Mouse (Mus musculus): Measurements from ENCODE around the gene Litaf. TPM values are rescaled to one million over a fixed set of nuclear protein-coding genes. Genes with fewer than 3 reads are reported as not detected.
A peak's percentile ranks its signal among the peaks of the same experiment; 100 is the strongest.

Litaf gene
- polyA plus RNA-seq, 1 experiment: 107 TPM

DNA sequence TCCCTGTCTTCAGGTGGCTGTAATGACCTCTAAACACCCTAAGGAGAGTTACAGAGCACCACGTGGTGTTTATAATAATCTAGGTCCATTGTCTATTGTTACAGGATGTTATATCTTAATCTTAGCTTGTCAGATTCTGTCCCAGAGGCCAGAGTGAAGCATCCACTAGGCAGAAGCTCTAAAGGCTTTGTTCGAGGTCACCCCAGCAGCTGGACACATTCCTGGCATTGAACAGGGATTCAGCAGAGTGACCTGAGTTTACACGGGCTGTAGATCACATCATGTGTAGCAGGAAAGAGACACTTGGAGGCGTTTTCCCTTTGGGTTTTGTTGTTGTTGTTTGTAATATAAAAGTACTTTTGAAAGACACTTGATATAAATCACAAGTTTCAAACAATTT is 26.1 kb upstream of the Litaf start:
- Histone ChIP-seq H3K27ac (ENCODE audit: control insufficient read depth, insufficient read depth, low read length) (no peak overlapping the region), H3K27me3 (ENCODE audit: control insufficient read depth, insufficient read depth, low read length) (no peaks in the 10 kb centered on the region), H3K4me3 (ENCODE audit: control insufficient read depth, insufficient read depth, low read length) (no peak overlapping the region), H3K4me1 (replicated peaks; ENCODE audit: control insufficient read depth, insufficient read depth, low read length) (no peaks in the 10 kb centered on the region), H3K36me3 (ENCODE audit: control insufficient read depth, insufficient read depth, low read length) (peaks cover 29% of the 10 kb centered on the region)
- no peak for DNase-seq
- TF ChIP-seq CTCF (IDR thresholded peaks at IDR 0.05; ENCODE audit: borderline replicate concordance, control insufficient read depth, extremely low read depth, insufficient read depth, low read length, poor library complexity) (no peak), POLR2A (IDR thresholded peaks at IDR 0.05; ENCODE audit: control insufficient read depth, extremely low read depth, insufficient read depth, low read length, poor library complexity) (no peak)
- 88% methylated on average over 4 of the region's 4 CpGs for WGBS

DNA sequence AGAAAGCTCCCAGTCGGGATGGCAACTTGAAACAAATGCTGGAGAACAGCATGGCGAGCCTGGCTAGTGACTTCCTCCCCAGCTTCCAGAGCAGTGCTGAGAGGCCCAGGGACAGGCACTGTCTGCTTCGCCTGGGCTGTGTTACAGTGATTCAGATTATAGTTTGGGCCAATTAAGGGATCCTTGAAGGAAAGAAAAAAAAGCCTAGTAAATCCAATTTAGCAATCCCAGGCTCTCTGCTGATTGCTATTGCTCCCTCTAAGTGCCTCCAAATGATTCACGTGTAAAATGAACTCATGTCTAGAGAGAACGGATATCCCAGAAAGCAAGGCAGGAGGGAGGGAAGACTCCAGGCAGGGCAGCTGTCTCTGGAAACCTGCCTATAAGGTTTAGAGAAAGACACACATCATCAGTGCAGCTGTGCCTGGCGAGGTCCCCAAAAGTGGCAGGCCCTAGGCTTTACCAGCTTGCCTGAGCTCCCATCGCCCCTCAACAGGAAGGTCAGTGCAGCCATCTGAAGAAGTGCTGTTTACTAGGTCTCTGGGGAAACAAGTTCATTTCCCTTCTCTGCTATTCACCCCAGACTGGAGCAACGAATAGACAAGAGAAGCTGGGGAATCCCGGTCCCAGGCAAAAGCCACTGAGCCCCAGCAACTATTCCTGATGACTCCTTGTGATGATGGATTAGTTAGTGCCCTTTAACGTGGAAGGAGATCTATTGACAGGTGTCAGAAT is 25.0 kb upstream of the Litaf start:
- no peak for DNase-seq
- H3K4me1 ChIP-seq (replicated peaks; ENCODE audit: control insufficient read depth, insufficient read depth, low read length): no peaks in the 10 kb centered on the region
- no peak overlapping the region for H3K27ac ChIP-seq (ENCODE audit: control insufficient read depth, insufficient read depth, low read length)
- no peaks in the 10 kb centered on the region for H3K27me3 ChIP-seq (ENCODE audit: control insufficient read depth, insufficient read depth, low read length)
- TF ChIP-seq POLR2A (IDR thresholded peaks at IDR 0.05; ENCODE audit: control insufficient read depth, extremely low read depth, insufficient read depth, low read length, poor library complexity) (no peak), CTCF (IDR thresholded peaks at IDR 0.05; ENCODE audit: borderline replicate concordance, control insufficient read depth, extremely low read depth, insufficient read depth, low read length, poor library complexity) (no peak)
- peaks cover 29% of the 10 kb centered on the region for H3K36me3 ChIP-seq (ENCODE audit: control insufficient read depth, insufficient read depth, low read length)
- no peak overlapping the region for H3K4me3 ChIP-seq (ENCODE audit: control insufficient read depth, insufficient read depth, low read length)
- whole genome bisulfite sequencing: 92% methylated on average over 10 of the region's 10 CpGs

DNA sequence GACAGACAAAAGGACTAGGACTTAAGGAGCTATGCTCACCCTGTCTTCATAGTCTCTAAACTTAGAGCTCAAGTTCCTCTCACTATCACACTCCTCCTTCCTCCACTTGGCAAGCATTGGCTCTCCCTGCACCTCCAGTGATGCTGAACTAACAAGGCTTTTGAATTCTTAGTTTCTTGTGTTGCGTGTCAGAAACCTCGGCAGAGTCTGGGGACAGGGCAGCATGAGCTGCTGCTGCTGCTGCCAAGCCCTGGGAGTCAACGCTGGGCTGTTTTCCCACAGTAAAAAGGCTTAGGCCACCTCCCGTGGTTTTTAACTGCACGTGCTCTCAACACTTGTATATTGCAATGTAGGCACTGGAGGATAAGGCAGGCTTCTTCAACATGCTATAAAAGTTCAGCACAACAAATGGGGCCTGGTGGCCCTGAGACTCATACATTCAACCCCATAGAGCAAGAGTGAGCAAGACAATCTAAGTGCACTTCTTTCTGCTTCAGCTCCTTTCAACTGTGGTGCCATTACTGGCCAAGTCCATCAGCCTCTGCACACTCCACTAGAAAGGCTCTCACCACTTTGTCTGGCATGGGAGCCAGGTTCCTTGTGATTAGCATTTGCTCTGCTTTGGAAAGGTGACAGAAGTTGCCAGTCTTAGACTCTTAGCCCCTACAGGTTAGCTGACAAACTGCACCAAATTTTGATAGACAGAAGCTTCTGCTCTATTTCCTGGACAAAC is 21.1 kb upstream of the Litaf start:
- Histone ChIP-seq H3K4me3 (ENCODE audit: control insufficient read depth, insufficient read depth, low read length) (no peak overlapping the region), H3K27ac (ENCODE audit: control insufficient read depth, insufficient read depth, low read length) (no peak overlapping the region), H3K27me3 (ENCODE audit: control insufficient read depth, insufficient read depth, low read length) (no peaks in the 10 kb centered on the region), H3K36me3 (ENCODE audit: control insufficient read depth, insufficient read depth, low read length) (peaks cover 43% of the 10 kb centered on the region), H3K4me1 (replicated peaks; ENCODE audit: control insufficient read depth, insufficient read depth, low read length) (no peaks in the 10 kb centered on the region)
- no peak for DNase-seq
- TF ChIP-seq POLR2A (IDR thresholded peaks at IDR 0.05; ENCODE audit: control insufficient read depth, extremely low read depth, insufficient read depth, low read length, poor library complexity): no peak
- TF ChIP-seq CTCF (IDR thresholded peaks at IDR 0.05; ENCODE audit: borderline replicate concordance, control insufficient read depth, extremely low read depth, insufficient read depth, low read length, poor library complexity): no peak
- WGBS: 45% methylated on average over 5 of the region's 5 CpGs

DNA sequence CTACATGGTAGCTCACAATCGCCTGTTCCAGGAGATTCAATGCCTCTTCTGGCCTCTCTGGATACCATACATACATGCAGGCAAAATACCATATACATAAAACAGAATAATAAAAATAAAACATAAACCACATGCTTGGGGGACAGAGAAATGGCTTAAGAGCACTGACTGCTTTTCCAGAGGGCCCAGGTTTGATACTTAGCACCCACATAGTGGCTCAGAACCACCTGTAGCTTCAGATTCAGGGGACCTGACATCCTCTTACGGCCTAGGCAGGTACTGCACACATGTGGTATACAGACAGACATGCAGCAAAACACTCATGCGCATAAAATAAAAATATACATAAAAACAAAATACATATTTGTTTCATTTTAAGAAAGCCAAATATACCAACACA is 20.3 kb upstream of the Litaf start:
- no peak overlapping the region for H3K27ac ChIP-seq (ENCODE audit: control insufficient read depth, insufficient read depth, low read length)
- no peaks in the 10 kb centered on the region for H3K4me1 ChIP-seq (replicated peaks; ENCODE audit: control insufficient read depth, insufficient read depth, low read length)
- TF ChIP-seq CTCF (IDR thresholded peaks at IDR 0.05; ENCODE audit: borderline replicate concordance, control insufficient read depth, extremely low read depth, insufficient read depth, low read length, poor library complexity) (no peak), POLR2A (IDR thresholded peaks at IDR 0.05; ENCODE audit: control insufficient read depth, extremely low read depth, insufficient read depth, low read length, poor library complexity) (no peak)
- peaks cover 43% of the 10 kb centered on the region for H3K36me3 ChIP-seq (ENCODE audit: control insufficient read depth, insufficient read depth, low read length)
- 98% methylated on average over 3 of the region's 3 CpGs for WGBS
- no peak overlapping the region for H3K4me3 ChIP-seq (ENCODE audit: control insufficient read depth, insufficient read depth, low read length)
- no peaks in the 10 kb centered on the region for H3K27me3 ChIP-seq (ENCODE audit: control insufficient read depth, insufficient read depth, low read length)
- no peak for DNase-seq

DNA sequence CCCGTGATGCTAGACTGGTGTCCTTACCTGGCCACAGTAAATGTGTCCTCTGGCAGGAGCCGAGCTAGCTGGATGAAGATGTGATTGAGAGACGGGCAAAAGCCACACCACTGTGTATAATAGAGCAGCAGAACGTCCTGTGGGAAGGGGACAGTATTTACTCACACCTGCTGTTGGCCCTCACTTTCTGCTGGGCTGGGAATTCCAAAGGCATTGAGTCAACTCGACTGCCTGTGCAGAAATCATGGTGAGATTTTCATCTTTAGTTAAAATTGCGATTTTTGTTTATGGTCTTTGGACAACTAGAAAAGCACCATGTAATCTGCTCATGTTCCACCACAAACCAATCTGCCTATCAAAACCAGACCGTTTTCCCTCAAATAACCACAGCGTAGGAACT is 18.2 kb upstream of the Litaf start:
- no peak for DNase-seq
- TF ChIP-seq CTCF (IDR thresholded peaks at IDR 0.05; ENCODE audit: borderline replicate concordance, control insufficient read depth, extremely low read depth, insufficient read depth, low read length, poor library complexity): no peak
- TF ChIP-seq POLR2A (IDR thresholded peaks at IDR 0.05; ENCODE audit: control insufficient read depth, extremely low read depth, insufficient read depth, low read length, poor library complexity): no peak
- Histone ChIP-seq H3K4me1 (replicated peaks; ENCODE audit: control insufficient read depth, insufficient read depth, low read length) (no peaks in the 10 kb centered on the region), H3K36me3 (ENCODE audit: control insufficient read depth, insufficient read depth, low read length) (peaks cover 40% of the 10 kb centered on the region), H3K4me3 (ENCODE audit: control insufficient read depth, insufficient read depth, low read length) (no peak overlapping the region), H3K27me3 (ENCODE audit: control insufficient read depth, insufficient read depth, low read length) (no peaks in the 10 kb centered on the region), H3K27ac (ENCODE audit: control insufficient read depth, insufficient read depth, low read length) (no peak overlapping the region)
- WGBS: 97% methylated on average over 8 of the region's 8 CpGs

DNA sequence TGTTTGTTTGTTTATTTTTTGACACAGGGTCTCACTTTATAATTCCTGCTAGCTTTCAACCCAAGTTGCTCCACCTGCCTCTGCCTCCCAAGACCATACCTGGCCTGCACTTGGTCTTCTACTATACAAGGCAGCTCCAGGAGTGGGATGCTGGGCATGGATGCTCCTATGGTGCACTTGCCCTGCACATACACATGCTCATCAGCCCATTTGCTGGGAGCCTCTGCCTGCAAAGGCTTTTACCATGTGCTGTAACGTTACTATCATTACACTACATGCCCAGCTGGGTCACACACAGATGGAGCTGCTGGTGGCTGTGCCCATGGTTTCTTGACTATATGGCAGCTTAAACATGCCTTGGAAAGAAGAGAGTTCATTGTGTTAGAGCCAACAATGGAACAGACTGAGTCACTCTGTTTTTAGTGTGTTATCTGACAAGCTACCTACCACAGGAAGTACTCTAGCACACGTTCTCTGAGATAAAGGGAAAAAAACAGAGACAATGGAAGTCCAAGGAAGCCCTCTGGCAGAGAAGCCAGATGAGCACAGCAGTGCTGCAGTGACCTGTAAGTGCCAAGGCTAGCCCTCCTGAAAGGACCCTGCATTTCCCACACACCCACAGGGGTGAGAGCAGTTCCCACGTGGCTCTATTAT is 12.4 kb upstream of the Litaf start:
- Histone ChIP-seq H3K4me1 (replicated peaks; ENCODE audit: control insufficient read depth, insufficient read depth, low read length) (peaks cover 15% of the 10 kb centered on the region), H3K27me3 (ENCODE audit: control insufficient read depth, insufficient read depth, low read length) (no peaks in the 10 kb centered on the region), H3K36me3 (ENCODE audit: control insufficient read depth, insufficient read depth, low read length) (peaks cover 32% of the 10 kb centered on the region), H3K4me3 (ENCODE audit: control insufficient read depth, insufficient read depth, low read length) (no peak overlapping the region), H3K27ac (ENCODE audit: control insufficient read depth, insufficient read depth, low read length) (peak overlapping the region; percentile 77)
- TF ChIP-seq POLR2A (IDR thresholded peaks at IDR 0.05; ENCODE audit: control insufficient read depth, extremely low read depth, insufficient read depth, low read length, poor library complexity) (no peak), CTCF (IDR thresholded peaks at IDR 0.05; ENCODE audit: borderline replicate concordance, control insufficient read depth, extremely low read depth, insufficient read depth, low read length, poor library complexity) (no peak)
- WGBS: 44% methylated on average over 3 of the region's 3 CpGs
- DNase-seq: no peak

Measured in thymus, adult 2 months (tissue).